In the genomic region with DNA sequence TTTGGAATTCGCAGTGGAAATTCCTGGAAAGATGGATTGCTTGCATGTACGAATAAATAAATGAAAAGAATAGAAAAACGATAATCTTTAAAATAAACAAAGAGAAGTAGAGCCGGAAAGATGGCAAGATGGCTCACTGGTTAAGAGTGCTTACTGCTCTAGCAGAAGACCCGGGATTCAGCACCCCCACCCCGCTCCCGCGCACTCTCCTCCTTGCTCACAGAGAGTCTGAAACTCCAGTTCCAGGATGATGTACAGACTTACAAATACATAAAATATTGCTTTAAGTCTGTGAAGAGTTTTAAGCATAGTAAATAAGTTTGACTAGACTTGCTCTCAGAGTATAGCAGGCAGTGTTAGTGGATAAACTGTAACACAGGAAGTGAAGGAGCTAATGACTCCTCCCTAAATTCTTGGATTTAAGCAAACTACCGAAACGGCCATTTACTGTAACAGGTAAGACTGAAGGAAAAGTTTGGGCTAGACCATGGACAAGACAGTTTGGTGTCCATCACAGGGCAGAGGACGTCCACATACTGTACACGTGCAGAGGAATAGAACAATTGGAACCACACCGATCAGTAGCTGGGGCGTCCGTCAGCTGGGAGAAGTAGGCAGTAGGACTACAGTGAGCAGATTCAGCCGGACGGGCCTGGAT, we compare ENCODE assay signal across 8 mouse cellular contexts. TPM values are rescaled to one million over a fixed set of nuclear protein-coding genes. Genes with fewer than 3 reads are reported as not detected.
DNase-seq lines count a peak whose midpoint lies in the region; TF ChIP-seq lines count a peak whose summit lies in the region.

No protein-coding gene starts in this region.

- no peak for TF ChIP-seq CTCF in cortical plate, adult 2 months (IDR thresholded peaks at IDR 0.05; ENCODE audit: extremely low read depth, insufficient read depth, low read length)

- TF ChIP-seq POLR2A in cortical plate, adult 2 months (IDR thresholded peaks at IDR 0.05; ENCODE audit: extremely low read depth, insufficient read depth, low read length), result no peak

- peaks cover 6% of the 10 kb centered on the region for H3K4me1 ChIP-seq in cortical plate, adult 2 months (ENCODE audit: control insufficient read depth, insufficient read depth, low read length)
- peaks cover 33% of the 10 kb centered on the region for H3K4me1 ChIP-seq in hindbrain, embryonic 10.5 days (replicated peaks)

- 10% methylated on average over 17 of the region's 17 CpGs for WGBS in hindbrain, embryonic 10.5 days

- H3K4me3 ChIP-seq in cortical plate, adult 2 months (ENCODE audit: insufficient read depth, low read length), result peak overlapping the region; percentile 83
- H3K4me3 ChIP-seq in hindbrain, embryonic 10.5 days, result peak overlapping the region; percentile 94

- H3K27ac ChIP-seq in cortical plate, adult 2 months (ENCODE audit: insufficient read depth, low read length), result 0 out of 2 replicates have a peak overlapping the region, but pooled peaks have one; percentile 94
- peak overlapping the region; percentile 97 for H3K27ac ChIP-seq in hindbrain, embryonic 10.5 days

- DNase-seq in ovary, postnatal 14 days (ENCODE audit: low spot score), result peak; percentile 8
- DNase-seq in ovary, postnatal 36 days (ENCODE audit: low spot score), result no peak
- peak; percentile 24 for DNase-seq in hindbrain, embryonic 10.5 days (ENCODE audit: low spot score)
- DNase-seq in lung, postnatal 25 days (ENCODE audit: low spot score), result peak; percentile 16
- no peak for DNase-seq in MN1 (ENCODE audit: low spot score)
- DNase-seq in frontal cortex, adult 2 months (ENCODE audit: extremely low spot score in 1 of 2, low spot score in 1 of 2), result no peak
- no peak for DNase-seq in spleen, postnatal 14 days (ENCODE audit: low spot score in 2 of 2)

- H3K27me3 ChIP-seq in hindbrain, embryonic 10.5 days (ENCODE audit: insufficient read depth, poor library complexity, severe bottlenecking), result no peaks in the 10 kb centered on the region

- peaks cover 35% of the 10 kb centered on the region for H3K36me3 ChIP-seq in hindbrain, embryonic 10.5 days

- no peaks in the 10 kb centered on the region for H3K9me3 ChIP-seq in hindbrain, embryonic 10.5 days

RNA-seq across cellular contexts. Expression of a gene that starts 0.7 kb away (rescaled TPM):
- 52.6 and 58.9 TPM in 2 replicates for polyA plus RNA-seq in cortical plate, adult 2 months (2012; rRNA removed)
- 108 and 123 TPM in 2 replicates for polyA plus RNA-seq in hindbrain, embryonic 10.5 days (2016; fragmentation: Nextera tagmentation; extraction: Ambion mirVana)
- polyA plus RNA-seq in frontal cortex, adult 2 months (2012; rRNA removed), result 56.9 and 64.1 TPM in 2 replicates

RNA-seq across cellular contexts. Expression of a gene that starts 0.7 kb away (rescaled TPM):
- polyA plus RNA-seq in cortical plate, adult 2 months (2012; rRNA removed), result 13.7 and 14.7 TPM in 2 replicates
- 57.2 and 64.0 TPM in 2 replicates for polyA plus RNA-seq in hindbrain, embryonic 10.5 days (2016; fragmentation: Nextera tagmentation; extraction: Ambion mirVana)
- 13.6 and 14.9 TPM in 2 replicates for polyA plus RNA-seq in frontal cortex, adult 2 months (2012; rRNA removed)

RNA-seq across cellular contexts. Expression of a gene that starts 58.4 kb away (rescaled TPM):
- 17.9 and 20.9 TPM in 2 replicates for polyA plus RNA-seq in cortical plate, adult 2 months (2012; rRNA removed)
- 24.5 and 26.7 TPM in 2 replicates for polyA plus RNA-seq in hindbrain, embryonic 10.5 days (2016; fragmentation: Nextera tagmentation; extraction: Ambion mirVana)
- polyA plus RNA-seq in frontal cortex, adult 2 months (2012; rRNA removed), result 23.7 and 26.2 TPM in 2 replicates

Comparison
In these comparisons a context has a peak if more than half of its experiments do, and no peak if none do; other contexts are left out.
1. DNase-seq: peak in ovary, postnatal 14 days (single experiment), hindbrain, embryonic 10.5 days (single experiment) and lung, postnatal 25 days (single experiment); none in ovary, postnatal 36 days (single experiment), MN1 (single experiment), frontal cortex, adult 2 months (0 of 2) and spleen, postnatal 14 days (0 of 2).